Mouse (Mus musculus) layer of hippocampus, postnatal 14 days (tissue): ENCODE measurements at regions not wholly inside any gene's neighbourhood (a gene's known extent, or its start where the extent isn't known, plus 50 kb on each side); places are given as distances from the start of the nearest gene placed in this dataset.

Source experiments
- DNase-seq, 2 experiments: peaks; one replicate each; pipeline ENCODE4 v3.0.0; 2021 to 2022; ENCODE audit warnings: low spot score in 2 of 2, mixed read lengths in 1 of 2

DNA sequence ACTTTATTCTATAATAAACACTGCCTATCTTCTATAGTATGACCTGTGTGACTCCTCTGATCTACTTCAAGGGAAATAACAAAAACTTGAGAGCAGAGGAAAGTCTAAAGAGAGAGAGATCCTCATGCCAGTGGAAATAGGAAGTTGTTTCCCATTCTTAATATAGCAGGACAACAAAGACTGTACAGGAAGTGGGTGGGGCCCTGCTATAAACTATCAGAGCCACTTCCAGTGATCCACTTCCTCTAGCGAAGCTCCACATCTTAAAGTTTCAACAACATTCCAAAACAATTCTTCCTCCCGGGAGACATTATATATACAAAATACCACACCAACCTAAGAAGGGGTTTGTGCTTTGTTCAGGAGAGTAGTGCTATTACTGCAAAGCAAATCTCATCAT lies 339.7 kb downstream of the Elavl2 start:
- no peak for DNase-seq

DNA sequence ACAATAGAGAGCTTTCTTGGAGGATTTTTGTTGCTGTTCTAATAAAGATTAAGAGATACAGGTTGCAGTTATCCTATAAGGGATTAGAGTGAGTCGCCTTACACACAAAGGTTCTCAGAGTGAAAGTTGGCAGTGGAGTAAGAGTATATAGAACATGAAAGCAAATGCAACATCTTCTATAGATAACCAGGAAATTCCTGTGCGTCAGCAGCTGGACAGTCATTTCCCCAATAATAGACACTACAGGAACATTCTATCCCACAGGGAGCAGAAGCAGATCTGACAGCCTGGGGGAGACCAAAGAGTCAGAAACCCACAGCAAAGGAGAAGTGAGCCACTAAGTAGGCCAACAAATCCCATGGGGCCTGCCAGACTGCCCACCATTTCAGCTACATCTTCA lies 348.7 kb downstream of the Elavl2 start:
- no peak for DNase-seq

DNA sequence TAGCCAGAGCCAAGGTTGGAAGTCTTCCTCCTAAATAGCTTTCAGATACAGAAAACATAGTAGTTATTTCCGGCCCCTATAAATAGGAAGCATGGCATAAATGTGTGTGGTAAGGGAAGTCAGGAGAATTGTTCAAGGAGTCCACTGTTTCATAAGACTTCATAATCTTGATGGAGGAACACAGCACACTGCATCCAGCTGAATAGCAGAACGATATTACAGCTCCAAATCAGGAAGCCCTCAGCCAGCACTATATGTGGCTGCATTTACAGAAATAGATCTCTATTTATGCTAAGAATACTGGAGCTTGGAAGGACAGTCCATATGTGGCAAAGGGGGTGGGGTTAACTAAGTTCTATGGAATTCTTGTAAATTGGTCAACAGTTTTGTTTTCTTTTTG lies 371.1 kb downstream of the Elavl2 start:
- DNase-seq = no peak

DNA sequence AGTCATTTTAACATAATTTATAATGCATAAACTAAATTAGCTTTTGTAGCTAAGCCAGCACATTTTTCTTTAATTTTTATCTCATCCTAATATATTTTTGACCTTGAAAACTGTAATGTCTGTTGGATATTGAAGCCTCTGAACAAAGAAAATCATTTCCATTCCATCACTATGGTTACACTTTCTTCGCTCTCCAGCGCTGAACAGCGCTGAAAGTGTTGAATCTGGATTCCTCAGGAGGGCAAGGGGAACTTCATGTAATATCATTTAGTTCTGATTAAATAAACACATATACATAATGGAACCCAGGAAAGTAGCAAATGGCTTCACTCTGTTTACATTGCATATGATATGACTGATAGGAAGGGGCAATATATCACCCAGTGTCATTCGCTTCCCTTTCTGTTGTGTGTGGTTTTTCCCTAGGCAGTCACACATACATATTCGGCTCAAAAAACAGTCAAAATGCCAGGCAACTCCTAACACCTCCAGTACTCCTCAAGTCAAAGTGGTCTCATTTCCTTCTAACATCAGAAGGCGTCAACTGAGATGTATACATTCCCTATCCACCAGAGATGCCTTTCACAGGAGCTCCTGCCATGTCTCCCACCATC lies 372.5 kb downstream of the Elavl2 start:
- no peak for DNase-seq

DNA sequence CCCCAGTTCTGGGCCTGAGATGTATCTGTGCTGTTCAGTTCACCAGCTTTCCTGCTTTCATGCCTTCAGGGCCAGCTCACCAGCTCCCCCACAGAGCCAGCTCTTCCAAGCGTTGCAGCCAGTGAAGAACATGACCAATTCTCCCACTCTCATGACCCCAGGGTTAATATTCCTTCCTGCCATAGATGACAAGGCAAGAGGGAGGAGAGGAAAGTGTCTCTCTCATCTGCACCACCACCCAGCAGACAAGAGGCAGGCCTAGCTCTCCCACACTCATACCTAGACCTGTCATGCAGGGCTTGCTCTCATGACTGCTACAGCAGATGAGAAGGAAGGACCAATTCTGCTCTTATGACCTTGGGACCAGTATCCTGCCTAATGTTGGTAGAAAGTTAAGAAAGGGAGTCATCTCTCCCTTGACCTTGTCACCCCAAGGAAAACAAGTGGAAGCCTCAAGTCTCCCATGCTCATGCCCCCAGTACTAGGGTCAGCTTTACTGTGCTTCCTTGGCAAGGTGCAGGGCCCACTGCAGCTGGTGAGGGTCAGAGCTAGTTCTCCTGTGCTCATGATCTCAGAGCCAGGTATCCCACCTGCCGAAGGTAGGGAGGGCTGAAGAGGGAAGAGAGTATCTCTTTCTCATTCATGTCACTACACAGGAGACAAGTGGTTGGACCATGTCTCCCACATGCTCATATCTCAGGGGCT lies 404.0 kb downstream of the Elavl2 start:
- DNase-seq = no peak

DNA sequence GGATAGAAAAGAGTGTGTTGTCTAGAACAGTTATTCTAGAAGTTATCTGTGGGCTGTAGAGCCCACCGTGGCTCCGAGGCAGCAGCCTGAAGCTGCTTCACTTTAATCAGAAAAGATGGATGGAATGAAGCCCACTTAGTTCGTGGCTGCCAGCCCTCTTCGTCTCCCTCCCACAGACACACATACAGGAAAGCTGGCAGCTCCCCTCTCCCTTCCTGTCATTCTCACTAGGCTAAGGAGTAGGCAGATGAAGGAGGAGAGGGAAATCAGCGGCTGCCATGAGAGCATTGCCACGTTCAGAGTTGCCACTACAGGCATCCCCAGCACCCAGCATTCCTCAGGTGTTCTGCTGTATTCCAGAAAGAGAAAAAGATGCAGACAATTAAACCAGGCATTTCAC lies 435.9 kb downstream of the Elavl2 start:
- DNase-seq = no peak

DNA sequence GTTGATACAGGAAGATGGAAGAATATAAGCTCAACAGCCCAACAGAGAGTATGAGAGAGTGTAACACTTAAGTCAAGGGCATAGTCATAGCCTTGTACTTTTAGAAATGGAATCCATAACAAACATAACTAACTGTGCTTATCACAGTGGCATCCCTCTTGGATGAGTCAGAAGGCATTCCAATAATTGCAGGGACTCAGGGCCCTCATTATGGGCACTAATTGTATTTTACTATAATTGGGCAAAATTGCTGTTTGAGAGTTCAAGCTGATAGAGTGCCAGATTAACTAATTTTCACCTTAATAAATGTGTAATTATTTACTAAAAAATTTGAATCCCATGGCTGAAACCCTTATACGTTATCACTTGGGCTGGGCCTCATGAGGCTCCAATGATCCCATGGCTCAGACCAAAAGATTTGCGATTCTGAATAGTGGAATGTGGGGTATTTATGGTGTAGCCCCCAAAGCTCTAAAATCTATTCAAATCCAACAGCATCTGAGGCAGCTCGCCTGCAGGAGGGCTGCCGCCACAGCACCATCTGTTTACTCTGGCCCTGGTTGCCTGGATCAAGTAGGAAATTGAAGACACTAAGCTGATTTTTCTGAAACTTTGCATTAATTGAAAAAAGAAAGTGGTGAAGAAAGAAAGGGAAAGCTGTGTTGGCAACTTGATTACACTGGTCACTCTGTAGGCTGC lies 456.7 kb downstream of the Elavl2 start:
- DNase-seq = peak in 1 of 2 experiments; percentile 27

DNA sequence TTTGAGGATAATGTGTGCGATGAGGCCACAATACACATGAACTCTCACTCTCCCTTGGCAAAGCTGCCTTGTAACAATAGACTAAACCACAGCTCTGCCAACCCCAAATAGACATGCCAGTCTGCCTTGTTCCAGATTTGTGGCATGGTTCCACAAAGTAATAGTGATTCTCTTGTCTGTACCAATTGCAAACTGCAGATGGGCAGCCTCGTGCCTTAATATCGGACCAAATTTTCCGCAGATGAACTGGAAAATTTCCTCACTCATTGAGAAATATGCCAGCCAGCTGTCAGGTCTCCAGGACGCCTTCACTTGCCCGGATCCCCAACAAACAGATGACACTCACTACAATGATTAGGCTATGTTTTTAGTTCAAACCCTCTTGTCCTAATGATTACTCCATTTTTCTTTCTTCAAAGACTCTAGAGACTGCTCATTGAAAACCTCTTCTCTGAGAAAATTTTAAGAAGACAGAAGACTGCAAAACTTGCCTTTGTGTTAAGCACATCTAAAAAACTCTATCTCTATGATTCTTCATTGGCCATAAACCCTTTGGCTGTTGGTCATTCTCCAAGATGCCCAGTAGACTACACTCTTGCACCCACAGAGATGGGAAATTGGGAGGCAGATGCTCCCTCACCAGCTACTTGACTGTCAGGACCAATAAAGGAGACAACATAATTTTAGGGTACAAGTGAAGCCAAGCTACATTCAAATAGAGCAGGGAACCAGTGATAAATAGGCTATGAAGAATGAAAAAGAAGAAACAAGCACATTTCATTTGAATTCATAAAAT lies 483.1 kb downstream of the Elavl2 start:
- DNase-seq = peak; percentile 58 to 91

DNA sequence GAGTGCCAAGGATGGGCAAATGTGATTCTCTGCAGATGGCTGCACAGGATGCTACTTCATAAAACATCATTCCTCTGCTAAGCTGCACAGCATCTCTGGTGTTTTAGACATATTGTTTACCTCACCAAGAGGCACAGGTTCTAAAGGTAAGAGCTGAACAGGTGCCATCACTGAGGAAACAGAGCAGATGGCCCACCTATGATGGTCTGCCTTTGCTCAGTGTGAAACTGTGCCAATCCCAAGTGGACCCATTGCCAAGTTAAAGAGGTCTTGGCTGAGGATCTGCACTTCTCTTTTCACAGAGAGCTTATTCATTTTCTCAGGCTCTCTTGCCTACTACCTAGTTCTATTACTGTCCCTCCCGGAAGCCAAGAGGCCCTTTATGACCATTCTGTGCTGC lies 494.3 kb downstream of the Elavl2 start:
- DNase-seq = peak in 1 of 2 experiments; percentile 4

DNA sequence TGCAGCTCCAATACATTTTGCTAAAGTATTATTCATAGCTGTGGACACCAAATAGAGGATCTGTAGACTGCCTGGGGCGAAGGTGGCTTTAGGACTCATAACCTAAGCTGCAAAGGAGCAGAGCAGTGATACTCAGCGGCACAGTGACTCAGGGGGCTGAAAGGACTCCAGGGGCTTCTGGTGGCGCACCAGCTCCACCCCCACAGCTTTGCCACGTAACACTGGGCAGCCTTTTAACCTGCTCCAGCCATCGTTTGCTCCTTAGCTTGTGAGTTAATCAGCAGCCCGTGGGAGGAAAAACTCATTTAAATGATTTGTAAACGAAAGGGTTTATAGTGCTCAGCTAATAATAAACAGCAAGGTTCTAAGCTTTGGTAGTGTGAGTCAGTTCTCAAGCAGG lies 532.4 kb downstream of the Elavl2 start:
- no peak for DNase-seq

DNA sequence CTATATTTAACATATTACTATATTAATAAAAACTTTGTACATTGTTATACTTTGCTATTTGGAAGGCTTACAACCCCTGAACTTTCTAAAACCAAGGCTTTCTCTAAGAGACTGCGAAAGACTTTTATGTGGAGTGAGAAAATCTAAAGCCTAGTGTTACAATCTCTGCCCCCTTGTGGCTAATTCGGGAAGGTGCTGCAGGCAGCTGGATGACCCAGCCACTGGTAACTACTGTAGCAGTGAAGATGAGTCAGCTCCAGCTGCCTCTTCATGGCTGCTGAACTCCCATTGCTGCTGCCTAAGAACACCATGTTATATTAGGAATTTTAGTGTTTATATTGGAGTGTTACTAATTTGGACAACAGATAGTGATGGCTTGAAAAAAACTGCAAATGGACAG lies 539.7 kb downstream of the Elavl2 start:
- DNase-seq = peak; percentile 6 to 8

DNA sequence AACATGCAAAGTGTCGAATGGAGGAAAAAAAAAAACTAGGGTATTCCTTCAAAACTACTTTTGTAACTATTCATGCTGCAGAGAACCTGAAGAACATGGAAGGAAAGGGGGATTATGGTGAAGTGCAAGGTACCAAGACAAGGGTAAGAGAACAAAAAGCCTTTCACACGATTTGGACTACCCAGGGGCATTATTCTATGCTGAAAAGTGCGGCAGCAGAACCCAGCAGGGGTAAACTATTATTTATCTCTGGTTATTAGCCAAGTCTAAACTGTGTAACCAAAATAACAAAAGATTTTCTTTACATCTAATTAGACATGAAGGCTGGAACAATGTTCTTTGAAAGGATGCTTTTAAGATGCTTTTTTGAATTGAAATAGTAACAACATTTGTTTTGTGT lies 560.8 kb downstream of the Elavl2 start:
- DNase-seq = no peak

DNA sequence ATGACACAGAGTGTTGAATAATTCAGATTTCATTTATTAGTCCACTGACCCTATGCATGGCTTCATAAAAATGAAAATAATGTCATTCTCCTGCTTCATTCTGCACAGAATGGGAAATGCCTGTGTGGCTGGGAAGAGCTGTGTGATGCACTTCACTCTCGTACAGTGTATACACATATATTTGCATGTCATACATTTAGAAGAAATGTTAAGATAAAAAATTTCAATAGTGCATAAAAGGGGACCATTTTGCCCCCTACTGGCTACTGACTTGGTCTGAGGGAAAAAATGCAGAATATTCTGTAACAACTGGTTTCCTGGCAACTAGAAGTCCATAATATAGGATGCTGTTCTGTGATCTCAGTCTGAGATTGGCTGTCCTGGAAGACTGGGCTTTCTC lies 580.5 kb downstream of the Zfp352 start:
- DNase-seq = no peak

DNA sequence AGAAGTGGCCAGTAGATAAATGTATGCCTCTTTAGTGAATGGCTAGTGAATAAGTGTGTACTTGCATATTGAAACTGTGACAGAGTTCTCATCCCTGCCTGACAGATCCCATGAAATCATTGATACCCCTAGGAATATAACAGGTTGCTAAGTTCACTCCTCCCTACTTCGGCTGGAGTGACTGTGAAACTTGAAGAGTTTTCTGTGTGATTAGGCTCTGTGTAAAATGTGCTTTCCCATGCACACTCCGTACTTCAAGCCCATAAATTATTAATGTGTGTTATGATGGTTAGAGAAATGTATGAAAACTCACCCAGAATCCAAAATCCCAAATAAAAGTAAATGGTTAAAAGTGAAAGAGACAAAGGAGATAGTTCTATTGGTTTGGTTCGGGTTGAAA lies 580.0 kb downstream of the Zfp352 start:
- DNase-seq = no peak

DNA sequence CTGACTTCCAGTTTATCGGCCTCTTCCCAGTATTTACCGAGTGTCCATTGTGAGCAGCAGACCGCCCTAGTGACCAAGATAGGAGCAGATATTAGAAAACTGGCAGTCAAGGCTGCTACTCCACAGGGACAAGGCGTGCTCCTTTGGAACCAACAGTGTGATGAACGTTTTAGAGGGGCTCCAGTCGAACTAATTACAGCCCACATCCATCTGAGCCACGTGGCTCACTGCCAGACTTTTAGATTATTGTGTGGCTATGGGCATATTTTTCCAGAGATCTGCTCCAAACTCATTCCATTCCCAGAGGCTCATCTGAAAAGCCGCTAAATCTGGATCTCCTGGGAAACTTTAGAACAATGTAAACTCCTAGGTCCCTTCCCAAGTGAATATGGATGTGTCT lies 578.9 kb downstream of the Zfp352 start:
- peak in 1 of 2 experiments; percentile 43 for DNase-seq
